Mouse (Mus musculus): ENCODE measurements around the gene Gm17545.

The Gm17545 gene

DNA sequence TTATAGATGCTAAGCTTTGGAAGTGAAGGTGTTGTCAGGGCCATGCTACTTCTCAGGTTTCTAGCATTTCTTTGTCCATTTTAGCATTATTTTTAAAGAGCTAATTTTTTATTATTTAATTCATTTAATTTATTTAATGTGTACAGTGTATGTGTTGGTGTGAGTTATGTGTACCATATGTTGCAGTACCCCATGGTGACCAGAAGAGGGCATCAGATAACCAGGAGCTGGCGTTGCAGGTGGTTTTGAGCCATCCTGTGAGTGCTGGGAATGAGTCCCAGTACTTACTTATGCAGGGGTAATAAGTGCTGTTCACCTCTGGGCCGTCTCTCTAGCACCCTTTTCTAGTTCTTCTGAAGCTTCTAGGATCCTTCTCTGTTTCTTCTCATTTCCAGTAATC lies 41.0 kb downstream of the Gm17545 start:
- DNase-seq, result no peak

DNA sequence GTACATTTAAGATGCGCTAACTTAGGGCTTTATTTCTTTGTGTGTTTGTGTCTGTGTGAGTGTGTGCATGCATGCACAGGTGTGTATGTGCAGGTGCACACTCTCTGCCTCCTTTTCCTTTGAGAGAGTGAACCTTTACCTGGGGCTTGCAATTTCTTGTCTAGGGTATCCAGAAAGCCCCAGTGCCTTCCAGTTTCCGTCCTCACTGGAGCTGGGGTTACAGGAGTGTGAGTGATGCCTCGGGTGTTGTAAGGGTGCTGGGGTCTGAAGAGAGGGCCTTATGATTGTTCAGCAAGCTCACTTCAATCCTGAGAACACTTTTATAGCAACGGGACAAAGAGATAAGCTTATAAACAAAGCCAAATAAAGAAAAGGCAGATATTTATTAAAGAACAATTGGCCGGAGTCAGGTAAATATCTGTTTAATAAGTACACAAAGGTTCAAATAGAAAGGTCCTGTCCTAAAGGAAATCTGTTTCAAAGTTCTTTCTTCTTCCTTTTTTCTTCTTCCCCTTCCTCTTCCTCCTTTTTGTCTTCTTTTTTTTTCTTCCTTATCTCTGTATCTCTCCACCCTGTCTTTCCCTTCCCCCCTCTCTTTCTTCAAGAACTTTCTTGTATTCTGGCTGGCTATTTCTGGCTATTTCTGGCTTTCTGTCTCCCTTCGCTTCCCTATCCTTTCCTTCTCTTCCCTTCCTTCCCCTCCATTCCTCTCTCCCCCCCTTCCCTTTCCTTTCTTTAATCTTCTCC lies 43.1 kb downstream of the Gm17545 start:
- no peak for DNase-seq

DNA sequence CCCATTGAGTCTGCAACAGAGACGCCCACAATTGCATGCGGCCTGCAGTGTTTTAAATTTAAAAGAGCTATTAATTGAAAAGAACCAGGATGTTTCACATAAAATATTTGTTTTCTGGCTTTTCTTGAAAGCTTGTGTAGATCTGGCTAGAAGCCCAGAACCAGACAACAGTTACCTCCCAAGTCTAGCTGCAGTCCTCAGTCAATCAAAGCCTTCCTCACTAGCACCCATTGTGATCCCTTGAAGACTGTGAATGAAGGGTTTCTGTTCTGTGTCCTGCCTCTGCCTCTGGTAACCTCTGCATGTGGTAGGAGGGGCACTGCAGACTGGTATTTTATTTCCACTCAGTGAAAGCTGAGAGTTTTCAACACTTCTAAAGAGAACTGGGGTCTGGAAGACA lies 48.9 kb downstream of the Gm17545 start:
- no peak for DNase-seq

DNA sequence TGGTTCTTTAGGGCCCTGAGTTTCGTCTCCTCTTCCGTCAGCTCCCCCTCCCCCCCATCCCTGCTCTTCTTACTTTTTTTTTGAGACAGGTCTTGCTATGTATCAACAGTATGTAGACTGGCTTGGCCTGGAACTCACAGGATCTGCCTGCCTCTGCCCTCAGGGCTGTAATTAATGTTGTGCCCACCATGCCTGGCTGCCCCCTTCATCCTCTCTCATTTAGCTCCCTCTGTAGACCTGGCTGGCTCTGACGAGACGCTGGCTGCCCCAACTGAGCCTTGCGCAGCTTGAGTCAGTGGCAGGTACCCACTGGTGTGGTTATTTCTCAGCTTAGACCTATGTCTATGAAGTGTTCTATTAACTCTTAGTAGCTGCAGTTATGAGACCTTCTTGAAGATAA lies 49.5 kb downstream of the Gm17545 start:
- DNase-seq, result no peak

GRCm38 (mm10) chr9:22505574-22505973 lies 51.5 kb downstream of the Gm17545 start:
- DNase-seq, result no peak

Data from cerebellum, adult 18-20 months (tissue).